ENCODE assay signal across 22 mouse cellular contexts in genomic region chr16:36929216-36929615, GRCm38 (mm10). TPM values are rescaled to one million over a fixed set of nuclear protein-coding genes. Genes with fewer than 3 reads are reported as not detected.
"Had no signal": no experiment of that assay in that cellular context is flagged by ENCODE, and none has a peak within 500 bp of the region (broad histone marks: within the 10 kb centered on the region; RNA-seq: fewer than 3 reads in every experiment).

No protein-coding gene starts in this region.

- DNase-seq: gastrocnemius, postnatal 14 days; gastrocnemius, postnatal 36 days; heart, adult 18-20 months; heart, postnatal 14 days; heart, postnatal 36 days; kidney, adult 2 months; kidney, adult 9 months; kidney, postnatal 14 days; kidney, postnatal 36 days; layer of hippocampus, adult 9-11 months; layer of hippocampus, postnatal 36 days; left cerebral cortex, postnatal 4 days had no signal

- H3K4me3 ChIP-seq: heart, embryonic 10.5 days; heart, embryonic 12.5 days; hindbrain, embryonic 13.5 days; hindbrain, embryonic 15.5 days; intestine, embryonic 15.5 days; kidney, embryonic 15.5 days; limb, embryonic 13.5 days; limb, embryonic 15.5 days; liver, embryonic 12.5 days had no signal

- H3K27me3 ChIP-seq: heart, embryonic 12.5 days; hindbrain, embryonic 13.5 days; hindbrain, embryonic 15.5 days; intestine, embryonic 15.5 days; kidney, embryonic 15.5 days; limb, embryonic 13.5 days; limb, embryonic 15.5 days; liver, embryonic 12.5 days had no signal

- H3K4me2 ChIP-seq: heart, embryonic 12.5 days; hindbrain, embryonic 13.5 days; hindbrain, embryonic 15.5 days; intestine, embryonic 15.5 days; kidney, embryonic 15.5 days; limb, embryonic 13.5 days; limb, embryonic 15.5 days; liver, embryonic 12.5 days had no signal

RNA-seq across cellular contexts. Expression of gene Eaf2, which starts 54.4 kb away (rescaled TPM):
- total RNA-seq: gastrocnemius, postnatal 36 days; hematopoietic stem cell, adult 5-6 weeks had no signal
